Mouse (Mus musculus): ENCODE data around the gene Nat9.

Nat9 gene

DNA sequence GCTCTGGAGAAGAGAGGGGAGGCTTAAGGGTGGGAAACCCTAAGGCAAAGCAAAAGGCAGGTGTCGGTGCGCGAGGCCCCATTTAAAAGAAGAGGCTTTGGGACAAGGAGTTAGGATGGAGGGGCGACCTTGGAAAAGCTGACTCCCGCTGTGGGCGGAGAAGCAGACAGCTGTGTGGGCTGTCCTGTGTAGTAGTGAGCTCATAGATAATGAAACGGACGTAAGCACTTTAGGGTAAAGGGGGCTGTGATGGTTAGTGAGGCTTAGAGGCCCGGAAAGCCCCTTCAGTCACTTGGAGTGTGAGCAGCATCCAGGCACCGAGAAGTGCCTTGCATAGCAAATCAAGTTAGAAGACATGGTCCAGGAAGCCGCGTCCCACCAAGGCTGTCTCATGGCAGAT lies at the start of gene Nat9:
Gene Nat9 (minus strand): TSS at position 167 of the 400 bp plus-strand sequence.
- DNase-seq: no peak

DNA sequence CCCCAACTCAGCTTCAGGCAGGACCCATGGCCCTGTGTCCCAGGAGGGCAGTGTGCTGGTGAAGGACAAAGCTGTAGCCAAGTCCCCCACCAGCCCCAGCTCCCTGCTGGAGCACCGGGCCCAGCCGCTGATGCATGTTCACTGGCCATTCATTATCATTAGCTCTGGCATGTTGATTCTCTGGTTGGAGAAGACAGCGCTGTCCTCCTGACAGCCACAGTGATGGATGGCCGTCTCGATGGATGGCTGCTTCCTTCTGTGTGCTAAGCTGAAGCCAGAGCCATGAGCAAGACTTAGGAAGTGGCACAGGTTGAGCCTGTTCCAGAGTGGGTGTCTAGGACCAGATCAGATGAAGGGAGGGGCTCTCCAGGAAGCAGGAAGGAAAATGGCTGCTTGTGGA lies 48.9 kb upstream of the Nat9 start:
- DNase-seq: no peak

GRCm38 (mm10) chr11:115234320-115235044 lies 46.8 kb upstream of the Nat9 start:
- DNase-seq: peak; percentile 42

DNA sequence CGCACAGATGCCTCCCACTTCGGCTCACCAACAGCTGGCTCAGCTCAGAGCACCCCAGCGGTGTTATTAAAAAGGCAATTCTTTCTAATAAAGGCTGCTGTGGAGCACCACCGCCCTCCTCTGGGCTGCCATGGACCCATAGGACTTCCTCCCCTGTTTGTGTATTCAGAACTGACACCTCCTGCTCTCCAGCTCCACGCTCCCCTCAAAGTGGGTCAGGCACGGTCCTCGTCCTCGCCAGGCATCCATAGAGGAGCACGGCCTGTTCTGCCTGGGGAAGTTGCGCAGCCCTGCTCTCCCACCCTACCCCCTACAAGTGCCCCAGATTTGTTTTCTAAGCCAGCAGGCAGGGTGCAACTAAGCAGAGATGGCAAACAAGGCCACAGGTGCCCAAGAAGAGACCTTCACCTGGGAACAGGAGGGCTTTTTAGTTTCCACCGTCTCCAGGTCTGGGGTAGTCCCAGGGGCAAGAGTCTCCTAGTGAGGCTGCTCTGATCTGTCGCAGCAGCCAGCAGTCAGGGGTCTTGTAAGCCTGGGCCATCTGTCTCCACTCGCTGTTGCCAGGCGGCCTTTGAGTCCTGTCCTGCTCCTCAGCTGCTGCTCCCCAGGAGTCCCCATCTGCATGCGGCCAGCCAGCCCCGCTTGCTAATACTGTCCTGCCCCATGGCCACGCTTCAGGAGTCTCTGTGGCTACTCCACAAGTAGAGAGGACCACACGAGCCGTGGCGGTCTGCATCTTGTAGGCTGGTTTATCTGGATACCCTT lies 46.0 kb upstream of the Nat9 start:
- peak; percentile 33 for DNase-seq

- DNase-seq: no peak
Measured at GRCm38 (mm10) chr11:115232889-115233288, 45.2 kb upstream of the Nat9 start.

DNA sequence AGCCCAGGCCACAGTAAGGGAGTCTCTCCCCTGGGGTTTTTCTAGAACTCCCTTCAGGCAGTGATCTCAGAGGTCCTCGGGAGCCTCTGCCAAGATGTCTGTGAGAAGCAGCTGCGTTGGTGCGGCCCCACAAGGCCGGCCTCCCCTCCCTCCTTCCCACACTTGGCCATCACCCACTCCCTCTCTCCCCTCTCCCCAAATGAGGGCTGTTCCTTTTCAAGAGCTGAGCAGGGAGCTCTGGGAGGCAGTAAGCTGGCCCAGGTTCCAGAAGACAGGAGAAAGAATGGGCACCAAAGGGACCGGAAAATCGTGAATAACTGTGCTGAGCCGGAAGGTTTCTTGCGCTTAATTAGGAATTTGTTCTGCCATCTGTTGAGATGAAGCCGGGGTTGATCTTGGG lies 44.3 kb upstream of the Nat9 start:
- no peak for DNase-seq

- DNase-seq: no peak
Measured at GRCm38 (mm10) chr11:115231168-115231915, 43.7 kb upstream of the Nat9 start.

DNA sequence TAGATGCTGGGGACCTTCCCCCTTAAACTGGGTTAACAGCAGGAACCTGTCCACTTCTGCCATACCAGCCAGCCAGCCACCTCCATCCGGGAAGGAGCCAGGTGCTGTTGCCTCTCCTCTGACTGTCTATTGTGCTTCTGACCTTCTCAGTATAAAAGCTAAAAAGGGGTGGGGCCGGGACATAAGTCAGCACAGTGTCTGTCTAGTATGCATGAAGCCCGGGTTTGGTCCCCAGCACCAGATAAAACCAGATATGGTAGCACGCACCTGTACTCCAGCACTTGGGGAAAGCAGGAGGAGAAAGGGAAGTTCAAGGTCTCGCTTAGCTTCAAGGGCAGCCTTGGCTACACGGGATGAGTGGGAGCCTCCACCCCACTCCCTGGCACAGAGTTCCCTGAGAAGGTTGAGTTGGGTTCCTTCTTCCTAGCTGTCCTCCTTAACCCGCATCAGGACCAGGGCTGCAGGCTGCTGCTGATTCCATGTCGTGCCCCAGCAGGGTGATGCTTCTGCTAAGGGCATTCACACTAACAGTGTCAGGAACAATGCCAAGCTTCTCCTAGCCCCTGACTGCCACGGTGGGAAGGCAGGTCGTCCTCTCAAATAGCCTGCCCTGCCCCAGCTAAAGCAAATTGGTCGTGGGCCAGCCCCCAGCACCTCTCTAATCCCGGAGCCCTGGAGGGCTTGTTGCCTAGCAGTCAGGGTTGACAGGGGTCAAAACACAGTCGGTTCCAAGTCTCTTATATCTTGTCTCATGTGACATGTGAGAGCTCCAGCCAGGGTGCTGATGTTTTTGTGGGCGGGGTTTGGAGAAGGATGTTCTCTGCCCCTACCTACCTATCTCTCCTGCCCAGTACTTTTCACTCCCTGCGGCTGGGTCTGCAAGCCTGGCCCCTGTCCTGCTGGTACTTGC lies 41.6 kb upstream of the Nat9 start:
- no peak for DNase-seq

DNA sequence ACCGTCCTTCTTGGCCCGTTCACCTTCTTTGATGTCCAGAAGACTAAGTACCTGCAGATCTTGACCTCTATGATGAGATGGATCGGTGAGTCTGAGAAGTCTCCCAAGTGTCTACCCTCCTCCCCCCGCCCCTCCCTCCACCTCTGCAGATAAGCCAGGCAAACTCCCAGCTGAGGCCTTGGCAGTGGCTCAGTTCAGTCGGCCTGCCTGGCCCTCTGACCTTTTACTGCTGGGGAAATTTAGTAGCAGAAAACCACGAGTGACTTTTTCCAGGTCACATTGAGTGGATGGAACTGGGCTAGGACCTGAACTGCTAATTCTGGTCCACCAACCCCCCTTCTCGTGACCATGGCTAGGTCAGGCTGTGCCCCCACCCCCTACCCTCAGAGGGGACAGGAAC lies 40.8 kb upstream of the Nat9 start:
- no peak for DNase-seq

DNA sequence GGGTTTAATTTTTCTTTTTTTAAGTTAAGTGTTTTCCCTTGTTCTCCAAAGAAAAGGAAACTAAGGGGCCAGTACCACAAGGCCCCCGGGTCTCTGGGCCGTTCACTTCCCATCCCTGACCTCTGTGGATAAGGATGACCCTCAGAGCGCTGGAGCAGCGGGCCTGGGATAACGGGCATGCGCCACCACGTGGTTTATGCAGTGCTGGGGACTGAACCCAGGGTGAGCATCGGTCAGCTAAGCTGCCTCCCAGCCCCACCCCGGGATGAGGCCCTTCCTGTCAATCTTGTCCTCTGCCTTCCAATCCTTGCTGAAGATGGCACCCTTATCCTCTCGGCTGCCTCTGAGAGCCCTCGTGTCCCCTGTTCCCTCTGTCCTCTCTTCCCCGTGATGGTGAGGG lies 40.0 kb upstream of the Nat9 start:
- DNase-seq: no peak

DNA sequence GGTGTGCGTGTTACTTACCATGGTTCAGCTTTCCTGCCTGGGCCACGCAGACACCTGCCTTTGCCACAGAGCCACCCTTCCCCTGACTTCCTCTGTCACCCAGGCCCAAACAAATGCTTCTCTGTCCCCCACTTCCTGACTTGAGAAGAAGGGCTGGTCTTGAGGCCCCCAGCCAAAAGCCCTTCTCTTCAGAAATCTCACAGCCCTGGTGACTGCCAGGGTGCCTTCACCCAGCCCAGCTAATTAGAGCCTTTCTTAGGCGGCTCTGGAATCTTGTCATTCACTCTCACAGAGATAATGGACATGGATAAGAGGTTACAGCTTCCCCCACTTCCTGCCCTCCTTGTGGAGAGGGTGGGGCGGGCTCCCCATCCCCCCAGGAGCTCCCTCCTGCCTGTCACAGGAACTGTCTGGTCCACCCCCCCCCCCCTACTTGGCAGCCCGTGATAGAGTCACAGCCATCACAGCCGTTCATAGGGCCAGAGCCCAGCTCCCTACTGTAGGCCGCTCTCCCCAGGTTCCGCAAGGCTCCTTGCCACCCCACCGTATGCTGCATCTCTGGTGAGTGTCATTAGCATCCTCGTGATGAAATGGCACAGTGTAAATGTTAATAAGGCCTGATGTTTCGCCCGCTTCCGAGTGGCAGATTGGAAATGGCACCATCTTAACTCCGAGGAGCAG lies 39.3 kb upstream of the Nat9 start:
- peak; percentile 42 for DNase-seq

- DNase-seq: no peak
Measured at GRCm38 (mm10) chr11:115225301-115225700, 37.6 kb upstream of the Nat9 start.

GRCm38 (mm10) chr11:115224889-115225288 lies 37.2 kb upstream of the Nat9 start:
- peak; percentile 82 for DNase-seq

GRCm38 (mm10) chr11:115223877-115224276 lies 36.2 kb upstream of the Nat9 start:
- DNase-seq: no peak

DNA sequence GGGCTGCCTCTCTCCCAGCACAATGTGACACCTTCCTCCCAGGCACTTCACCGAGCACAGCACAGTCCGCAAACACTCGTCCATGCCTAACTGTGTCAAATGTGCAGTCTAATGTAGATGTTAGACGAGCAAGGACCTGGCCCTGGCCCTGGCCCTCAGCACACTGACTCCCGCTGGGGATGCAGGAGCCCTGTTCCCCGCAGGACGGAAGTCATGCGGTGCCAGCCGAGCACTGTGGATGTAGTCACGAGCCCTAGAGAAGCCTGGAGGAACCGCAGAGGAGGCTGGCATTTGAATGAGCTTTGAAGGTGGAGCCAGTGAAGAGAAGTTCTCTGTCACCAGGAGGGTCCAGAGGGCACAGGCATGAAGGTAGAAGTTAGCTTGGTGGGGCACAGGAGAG lies 35.8 kb upstream of the Nat9 start:
- no peak for DNase-seq

DNA sequence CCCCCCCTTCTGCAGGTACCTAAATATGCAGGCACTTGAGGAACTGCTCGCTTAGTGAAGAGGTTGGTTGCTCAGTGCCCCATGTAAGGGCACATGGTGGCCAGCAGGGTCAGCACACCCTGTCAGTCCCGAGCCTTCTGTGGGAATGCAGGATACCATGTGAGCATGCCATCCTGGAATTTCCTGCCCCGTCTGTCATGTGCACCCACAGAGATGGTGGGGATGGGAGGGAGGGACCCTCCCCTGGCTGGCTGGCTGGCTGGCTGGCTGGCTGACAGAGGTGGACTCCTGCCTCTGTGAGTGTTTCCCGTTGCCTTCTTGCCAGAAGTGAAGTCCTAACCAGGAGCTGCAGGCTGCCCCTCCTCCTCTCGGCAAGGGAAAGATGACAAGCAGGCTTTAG lies 34.9 kb upstream of the Nat9 start:
- DNase-seq: peak; percentile 47

DNA sequence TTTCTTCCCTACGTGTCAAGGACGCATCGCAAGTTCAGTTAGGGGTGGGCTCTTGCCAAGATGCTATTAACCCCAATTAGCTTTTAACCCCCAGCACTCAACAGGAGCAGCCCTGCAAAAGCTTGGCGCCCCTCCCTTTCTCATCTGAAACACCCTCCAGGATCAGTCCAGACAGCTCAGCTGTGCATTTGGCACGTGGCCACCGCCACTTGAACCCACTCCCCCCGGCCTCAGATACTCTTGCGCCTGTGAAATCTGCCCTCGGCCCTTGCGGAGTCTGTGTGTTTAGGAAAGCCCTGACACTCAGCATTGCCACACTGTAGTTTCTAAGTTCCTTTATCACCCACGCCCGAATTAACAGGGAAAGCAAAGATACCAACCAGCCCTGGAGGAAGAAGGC lies 34.4 kb upstream of the Nat9 start:
- peak; percentile 51 for DNase-seq

- no peak for DNase-seq
Measured at GRCm38 (mm10) chr11:115219685-115220084, 32.0 kb upstream of the Nat9 start.

- DNase-seq: peak; percentile 90
Measured at GRCm38 (mm10) chr11:115219263-115219662, 31.6 kb upstream of the Nat9 start.

GRCm38 (mm10) chr11:115217439-115218410 lies 30.1 kb upstream of the Nat9 start:
- DNase-seq: peak; percentile 20

DNA sequence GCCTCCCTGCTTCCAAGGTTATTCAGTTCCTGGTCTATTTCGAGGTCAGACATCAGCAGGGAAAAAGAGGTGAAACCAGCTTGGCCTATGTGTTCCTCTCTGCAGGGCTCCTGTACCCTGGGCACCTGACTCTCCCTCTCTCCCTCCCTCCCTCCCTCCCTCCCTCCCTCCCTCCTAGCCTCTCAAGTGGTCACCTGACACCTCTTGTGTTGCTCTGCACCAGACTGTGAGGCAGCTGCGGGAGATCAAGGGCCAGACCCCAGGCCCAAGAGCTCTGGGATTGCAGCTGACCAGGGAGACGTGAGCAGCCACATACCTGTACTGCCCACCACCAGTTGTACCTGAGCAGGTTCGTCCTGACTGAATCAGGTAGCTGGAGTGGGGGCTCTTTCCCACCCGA lies 27.5 kb upstream of the Nat9 start:
- peak; percentile 44 for DNase-seq

Measured in lung, postnatal 36 days (tissue).